Mouse (Mus musculus): ENCODE measurements around the gene Nanos2.

DNA sequence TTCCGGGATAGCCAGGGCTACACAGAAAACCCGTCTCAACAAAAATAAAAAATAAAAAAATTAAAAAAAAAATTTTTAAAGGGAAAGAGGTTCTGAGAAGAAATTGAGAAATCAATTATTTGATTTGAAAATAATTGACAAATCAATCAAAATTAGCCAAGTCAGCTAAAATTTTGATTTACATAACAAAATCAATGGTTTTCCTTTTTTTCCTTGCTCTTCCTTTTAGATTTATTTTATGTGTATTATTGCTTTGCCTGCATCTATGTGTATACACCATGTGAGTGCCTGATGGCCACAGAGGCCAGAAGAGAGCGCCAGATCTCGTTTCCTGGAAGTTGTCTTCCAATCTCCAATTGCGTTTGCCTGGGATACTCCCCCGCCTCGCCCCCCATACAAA is 30.7 kb downstream of the Nanos2 start:
- TF ChIP-seq CTCF (IDR thresholded peaks at IDR 0.05; ENCODE audit: low read depth) = no peak
- no peak for TF ChIP-seq EP300 (IDR thresholded peaks at IDR 0.05; ENCODE audit: low read depth)

All from heart, postnatal 0 days (tissue).